Mouse (Mus musculus): ENCODE results near the gene Fars2.
"Not testable (repeated sequence)": the region's sequence is repeated elsewhere in the genome, so short reads cannot be mapped to it uniquely, and the experiment has no call there.

Fars2 gene

GRCm38 (mm10) chr13:36140247-36141016 is 23.2 kb downstream of the Fars2 start:
- no peak for DNase-seq (ENCODE audit: extremely low spot score, low read depth, low spot score)

- no peak for DNase-seq (ENCODE audit: extremely low spot score, low read depth, low spot score)
Measured at GRCm38 (mm10) chr13:36145601-36146000, 28.4 kb downstream of the Fars2 start.

GRCm38 (mm10) chr13:36149175-36149939 is 32.1 kb downstream of the Fars2 start:
- no peak for DNase-seq (ENCODE audit: extremely low spot score, low read depth, low spot score)

GRCm38 (mm10) chr13:36150272-36150671 is 33.1 kb downstream of the Fars2 start:
- DNase-seq (ENCODE audit: extremely low spot score, low read depth, low spot score) = no peak

GRCm38 (mm10) chr13:36152728-36153498 is 35.7 kb downstream of the Fars2 start:
- DNase-seq (ENCODE audit: extremely low spot score, low read depth, low spot score) = no peak

- DNase-seq (ENCODE audit: extremely low spot score, low read depth, low spot score) = no peak
Measured at GRCm38 (mm10) chr13:36156340-36156931, 39.2 kb downstream of the Fars2 start.

GRCm38 (mm10) chr13:36163411-36163810 is 46.2 kb downstream of the Fars2 start:
- DNase-seq (ENCODE audit: extremely low spot score, low read depth, low spot score) = no peak

- DNase-seq (ENCODE audit: extremely low spot score, low read depth, low spot score) = no peak
Measured at GRCm38 (mm10) chr13:36163898-36164297, 46.7 kb downstream of the Fars2 start.

- DNase-seq (ENCODE audit: extremely low spot score, low read depth, low spot score) = not testable (repeated sequence)
Measured at GRCm38 (mm10) chr13:36172981-36173380, 55.8 kb downstream of the Fars2 start.

- DNase-seq (ENCODE audit: extremely low spot score, low read depth, low spot score) = no peak
Measured at GRCm38 (mm10) chr13:36174101-36174500, 56.9 kb downstream of the Fars2 start.

GRCm38 (mm10) chr13:36174772-36175171 is 57.6 kb downstream of the Fars2 start:
- no peak for DNase-seq (ENCODE audit: extremely low spot score, low read depth, low spot score)

- DNase-seq (ENCODE audit: extremely low spot score, low read depth, low spot score) = no peak
Measured at GRCm38 (mm10) chr13:36181231-36181630, 64.0 kb downstream of the Fars2 start.

GRCm38 (mm10) chr13:36190577-36190976 is 73.4 kb downstream of the Fars2 start:
- DNase-seq (ENCODE audit: extremely low spot score, low read depth, low spot score) = no peak

GRCm38 (mm10) chr13:36193484-36194113 is 76.4 kb downstream of the Fars2 start:
- DNase-seq (ENCODE audit: extremely low spot score, low read depth, low spot score) = no peak

- no peak for DNase-seq (ENCODE audit: extremely low spot score, low read depth, low spot score)
Measured at GRCm38 (mm10) chr13:36199288-36199687, 82.1 kb downstream of the Fars2 start.

- DNase-seq (ENCODE audit: extremely low spot score, low read depth, low spot score) = no peak
Measured at GRCm38 (mm10) chr13:36200453-36200852, 83.2 kb downstream of the Fars2 start.

- DNase-seq (ENCODE audit: extremely low spot score, low read depth, low spot score) = no peak
Measured at GRCm38 (mm10) chr13:36202496-36202895, 85.3 kb downstream of the Fars2 start.

GRCm38 (mm10) chr13:36203014-36203413 is 85.8 kb downstream of the Fars2 start:
- DNase-seq (ENCODE audit: extremely low spot score, low read depth, low spot score) = peak; percentile 5

GRCm38 (mm10) chr13:36204320-36204719 is 87.1 kb downstream of the Fars2 start:
- DNase-seq (ENCODE audit: extremely low spot score, low read depth, low spot score) = no peak

GRCm38 (mm10) chr13:36210965-36211364 is 93.8 kb downstream of the Fars2 start:
- DNase-seq (ENCODE audit: extremely low spot score, low read depth, low spot score) = no peak

- DNase-seq (ENCODE audit: extremely low spot score, low read depth, low spot score) = no peak
Measured at GRCm38 (mm10) chr13:36214056-36214455, 96.8 kb downstream of the Fars2 start.

Data from hindlimb bud, embryonic 11.5 days (tissue).